Mouse (Mus musculus) lung, postnatal 0 days (tissue): Measurements from ENCODE around the gene Wee1.

Experiments used
- CTCF ChIP-seq: IDR thresholded peaks from 2 replicates; pipeline ENCODE4 v1.5.1; 2016; ENCODE audit warnings: antibody characterized with exemption, mild to moderate bottlenecking
- EP300 ChIP-seq: IDR thresholded peaks from 2 replicates; pipeline ENCODE4 v1.6.1; 2016; ENCODE audit warnings: antibody characterized with exemption, mild to moderate bottlenecking, control low read depth

GRCm38 (mm10) chr7:110120157-110120784 is 1.6 kb upstream of the Wee1 start:
- TF ChIP-seq EP300 (no peak), CTCF (no peak)
